Mouse (Mus musculus) thymus, postnatal 10 days (tissue): Measurements from ENCODE around the gene Zfp446.
A peak's percentile ranks its signal among the peaks of the same experiment; 100 is the strongest.

ENCODE experiments used
- DNase-seq, 2 experiments: peaks; one replicate each; pipeline ENCODE4 v3.0.0; 2021; ENCODE audit warnings: low spot score in 2 of 2

The Zfp446 gene

DNA sequence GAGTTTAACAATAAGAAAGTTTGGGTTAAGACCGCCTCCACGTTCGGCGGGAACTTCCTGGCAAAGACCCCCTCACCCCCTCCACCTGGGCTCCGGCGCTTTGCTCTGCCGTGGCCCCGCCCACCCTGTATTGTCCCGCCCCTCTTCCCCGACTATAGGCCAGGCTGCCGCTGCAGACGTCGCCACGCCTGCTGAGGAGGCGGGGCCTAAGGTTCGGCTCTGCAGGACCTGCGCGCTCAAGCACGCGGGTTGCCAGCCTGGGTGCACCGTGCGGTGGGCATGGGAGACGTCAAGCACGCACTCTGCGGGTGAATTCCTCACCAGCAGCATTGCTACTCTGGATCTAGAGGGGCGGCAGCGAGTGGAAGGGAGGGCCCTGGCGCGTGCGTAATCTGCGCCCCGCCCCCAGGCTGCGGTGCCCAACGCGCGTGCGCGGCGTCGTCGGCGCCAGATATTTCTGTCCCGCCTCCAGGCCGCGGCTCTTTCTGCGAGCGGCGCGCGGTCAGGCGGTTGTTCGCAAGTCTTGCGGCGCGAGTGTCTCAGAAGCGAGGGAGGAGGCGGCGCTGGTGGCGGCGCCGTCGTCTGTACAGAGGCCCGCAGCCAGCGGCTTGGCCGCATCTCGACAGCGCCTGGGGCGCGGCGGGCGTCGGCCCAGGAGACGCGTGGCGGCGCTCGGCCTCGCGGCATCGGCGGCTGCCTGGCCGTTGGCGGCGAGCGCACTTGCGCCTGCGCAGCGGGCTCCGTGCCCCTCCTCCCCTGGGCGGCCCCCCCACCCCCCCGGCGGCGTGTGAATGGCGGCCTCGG lies 46.5 kb downstream of the Zfp446 start:
- DNase-seq, result peak; percentile 91 to 93

DNA sequence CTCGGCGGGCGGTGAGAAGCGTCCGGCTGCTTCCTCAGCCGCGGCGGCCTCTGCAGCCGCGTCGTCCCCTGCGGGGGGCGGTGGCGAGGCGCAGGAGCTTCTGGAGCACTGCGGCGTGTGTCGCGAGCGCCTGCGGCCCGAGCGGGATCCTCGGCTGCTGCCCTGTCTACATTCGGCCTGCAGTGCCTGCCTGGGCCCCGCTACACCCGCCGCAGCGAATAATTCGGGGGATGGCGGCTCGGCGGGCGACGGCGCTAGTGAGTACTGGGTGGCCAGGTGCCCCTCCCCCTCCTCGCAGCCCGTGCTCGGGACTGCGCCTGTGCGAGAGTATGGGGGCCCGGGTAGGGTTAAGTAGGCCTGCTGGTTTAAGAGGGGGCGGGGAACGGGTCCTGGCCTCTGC lies 47.2 kb downstream of the Zfp446 start:
- DNase-seq, result peak; percentile 81 to 83

DNA sequence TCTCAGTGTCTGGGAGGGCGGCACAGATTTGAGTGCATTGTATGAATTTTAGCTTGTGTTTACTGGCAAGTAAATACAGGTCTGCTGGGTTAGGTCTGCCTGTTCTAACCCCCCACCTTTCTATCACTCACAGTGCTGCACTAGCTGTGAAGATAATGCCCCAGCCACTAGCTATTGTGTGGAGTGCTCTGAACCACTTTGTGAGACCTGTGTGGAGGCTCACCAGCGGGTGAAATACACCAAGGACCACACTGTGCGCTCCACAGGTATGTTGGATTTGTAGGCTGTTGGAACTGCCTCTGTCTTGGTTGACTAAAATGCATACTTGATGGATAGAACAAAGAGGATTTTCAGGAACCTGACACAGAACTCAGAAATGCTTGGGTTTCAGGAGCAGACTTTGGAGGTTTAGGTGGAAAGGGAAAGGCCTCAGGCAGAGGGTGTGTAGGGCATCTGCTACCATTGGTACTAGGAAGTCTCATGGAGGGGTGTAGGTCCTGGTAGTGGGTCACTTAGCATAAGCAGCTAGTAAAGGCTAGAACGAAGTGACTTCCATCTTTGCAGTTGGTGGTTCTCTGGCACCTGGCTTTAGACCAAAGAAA lies 48.0 kb downstream of the Zfp446 start:
- DNase-seq, result no peak

DNA sequence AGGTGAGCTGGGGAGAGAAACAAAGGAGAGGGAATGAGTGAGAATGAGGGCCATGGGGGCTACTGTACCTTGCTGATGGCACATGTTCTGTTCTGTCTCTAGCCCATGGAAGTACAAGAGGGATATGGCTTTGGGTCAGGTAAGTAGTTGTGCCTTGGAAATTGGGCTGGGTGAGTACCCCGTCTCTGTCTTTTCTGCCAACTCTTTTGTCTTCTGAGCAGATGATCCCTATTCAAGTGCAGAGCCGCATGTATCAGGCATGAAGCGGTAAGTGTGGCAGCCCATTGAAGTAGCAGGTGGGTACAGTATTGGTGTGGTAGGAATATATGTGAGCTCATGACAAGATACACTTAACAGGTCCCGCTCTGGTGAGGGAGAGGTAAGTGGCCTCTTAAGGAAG lies 51.3 kb downstream of the Zfp446 start:
- no peak for DNase-seq

DNA sequence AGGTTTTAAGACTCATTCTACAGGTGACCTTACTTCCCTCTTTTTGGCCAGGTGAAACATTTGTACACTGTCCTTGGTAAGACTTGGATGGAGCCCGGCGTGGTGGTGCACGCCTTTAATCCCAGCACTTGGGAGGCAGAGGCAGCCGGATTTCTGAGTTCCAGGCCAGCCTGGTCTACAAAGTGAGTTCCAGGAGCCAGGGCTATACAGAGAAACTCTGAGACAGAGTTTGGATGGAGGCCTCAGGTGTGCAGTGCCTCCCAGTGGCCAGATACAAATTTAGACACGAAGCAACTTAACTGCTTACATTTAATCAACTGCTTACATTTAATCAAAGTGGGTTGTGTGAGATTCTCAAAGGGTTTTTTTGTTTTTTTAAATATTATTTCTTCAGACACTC lies 53.4 kb downstream of the Zfp446 start:
- no peak for DNase-seq

DNA sequence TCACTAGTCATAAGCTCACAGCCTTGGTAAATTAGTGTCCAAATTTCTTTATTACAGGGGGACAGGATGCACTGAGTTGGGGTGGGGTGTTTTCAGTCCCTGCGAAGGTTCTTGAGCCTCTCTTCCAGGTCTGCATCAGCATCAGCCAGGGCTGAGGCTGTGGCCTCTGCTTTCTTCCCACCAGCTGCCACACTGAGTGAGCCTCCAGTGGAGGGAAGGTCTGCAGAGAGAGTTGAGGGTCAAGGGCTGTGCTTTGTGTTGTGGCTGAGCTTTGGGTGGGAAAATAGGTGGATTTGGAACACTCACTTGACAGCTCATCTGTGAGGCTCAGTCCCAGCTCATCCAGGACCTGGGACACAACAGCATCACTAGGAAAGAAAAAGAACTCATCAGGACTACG lies 54.3 kb downstream of the Zfp446 start:
- DNase-seq, result no peak

DNA sequence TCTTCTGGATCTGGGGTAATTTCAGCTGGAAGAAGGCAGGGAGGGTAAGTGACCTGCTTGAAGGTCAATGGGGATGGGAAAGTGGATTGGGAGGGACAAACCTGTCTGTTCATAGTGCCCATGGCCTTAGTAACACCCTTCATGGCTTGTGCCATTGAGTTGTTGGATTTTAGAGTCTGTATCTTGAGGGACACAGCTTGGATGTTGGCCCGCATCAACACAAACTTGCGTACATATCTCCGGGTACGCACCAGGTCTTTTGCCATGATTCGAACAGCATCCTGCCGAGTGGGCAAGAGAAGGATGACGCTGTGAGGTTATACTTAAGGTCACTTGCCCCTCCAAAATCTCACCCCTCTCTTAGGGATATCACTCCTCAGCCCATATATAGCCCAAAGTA lies 54.9 kb downstream of the Zfp446 start:
- no peak for DNase-seq

DNA sequence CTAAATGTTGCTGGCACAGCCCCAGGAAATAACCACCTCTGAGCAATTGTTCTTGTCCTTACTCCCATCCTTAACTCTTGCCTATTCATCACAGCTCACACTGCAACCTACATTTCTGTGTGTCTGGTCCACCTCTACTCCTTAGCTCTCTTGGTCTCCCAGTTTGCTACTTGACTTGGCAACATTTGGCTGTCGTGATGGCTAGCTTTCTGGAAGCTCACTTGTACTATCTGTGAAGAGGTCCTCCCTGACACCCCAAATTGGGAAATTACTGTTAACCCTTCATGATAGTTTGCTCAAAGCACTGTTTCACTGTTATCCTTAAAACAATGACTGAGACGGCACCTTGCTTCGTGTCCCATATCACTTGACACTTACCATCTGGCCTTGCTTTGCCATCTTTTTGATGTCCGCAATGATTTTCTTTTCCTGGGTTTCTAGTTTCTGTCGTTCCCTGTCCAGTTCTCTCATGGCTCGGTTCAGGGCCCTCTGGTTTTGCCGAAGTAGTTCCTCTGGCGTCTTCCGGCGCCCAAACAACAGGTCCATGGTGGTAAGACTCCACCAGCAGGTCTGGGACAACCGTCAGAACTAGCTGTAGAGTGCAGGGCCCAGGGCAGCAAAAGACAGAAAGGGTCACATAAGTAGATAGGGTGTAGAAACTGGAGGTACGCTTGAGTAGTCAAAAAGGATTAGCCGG lies 56.0 kb downstream of the Zfp446 start:
- no peak for DNase-seq

DNA sequence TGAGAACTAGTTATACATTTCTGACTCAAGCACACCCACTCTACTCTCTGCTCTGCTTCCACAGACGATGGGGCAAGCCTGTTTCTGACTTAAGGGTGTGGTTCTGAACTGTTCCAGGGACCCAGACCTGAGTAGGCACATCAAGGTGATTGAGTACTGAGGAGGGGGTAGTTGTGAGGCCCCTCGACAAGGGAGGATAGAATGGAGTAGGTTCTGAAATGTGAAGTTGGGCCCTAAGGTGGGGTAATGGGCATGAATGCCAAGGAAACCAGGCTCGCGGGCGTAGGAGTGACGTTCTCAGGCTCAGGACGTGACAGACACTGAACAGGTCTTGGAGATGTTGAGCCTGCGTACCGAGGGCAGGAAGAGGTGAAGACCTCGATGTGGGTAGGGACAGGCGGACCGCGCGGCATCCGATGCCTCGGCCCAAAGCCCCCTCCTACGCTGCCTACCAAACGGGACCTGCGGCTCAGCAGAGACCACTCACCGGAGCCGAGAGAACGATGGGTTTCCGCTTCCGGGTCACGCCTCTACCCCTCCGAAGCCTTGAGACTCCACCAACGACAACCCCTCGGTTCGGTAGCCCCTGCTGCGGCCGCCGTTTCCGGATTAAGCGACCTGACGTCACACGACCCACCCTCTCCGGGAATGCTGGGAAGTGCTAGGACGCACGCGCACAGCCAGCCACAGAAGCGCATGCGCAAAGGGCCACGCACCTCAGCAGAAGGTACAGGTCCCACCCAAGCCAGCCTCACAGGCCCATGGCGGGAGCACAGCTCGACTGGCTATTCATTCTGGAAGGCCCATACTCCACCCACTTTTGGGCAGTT lies 56.7 kb downstream of the Zfp446 start, which contains the start of gene Chmp2a:
TSS of gene Chmp2a (minus strand) at position 660 of the 830 bp plus-strand sequence.
- peak; percentile 97 to 98 for DNase-seq
